Mouse (Mus musculus) spleen, embryonic (tissue): ENCODE results near the gene Gm7247.
"Not testable (repeated sequence)": the region's sequence is repeated elsewhere in the genome, so short reads cannot be mapped to it uniquely, and the experiment has no call there.

Experiments
- CTCF ChIA-PET: fragments of 350-600 bp; sonication (Branson Sonifier 250); formaldehyde crosslinking; loops from one replicate; lab custom pipeline; 2022; lab: Charles Lee

The Gm7247 gene

GRCm38 (mm10) chr14:51495781-51496180 lies 134.2 kb downstream of the Gm7247 start:
- CTCF ChIA-PET, result no interaction called here

- CTCF ChIA-PET, result no interaction called here
Observed at GRCm38 (mm10) chr14:51496955-51497354, 135.4 kb downstream of the Gm7247 start.

- CTCF ChIA-PET, result no interaction called here
Observed at GRCm38 (mm10) chr14:51497958-51498357, 136.4 kb downstream of the Gm7247 start.

GRCm38 (mm10) chr14:51499707-51500275 lies 138.2 kb downstream of the Gm7247 start:
- CTCF ChIA-PET, result no interaction called here

- CTCF ChIA-PET, result no interaction called here
Observed at GRCm38 (mm10) chr14:51500461-51500860, 138.9 kb downstream of the Gm7247 start.

GRCm38 (mm10) chr14:51507416-51507815 lies 145.9 kb downstream of the Gm7247 start:
- CTCF ChIA-PET, result no interaction called here

GRCm38 (mm10) chr14:51552490-51552889 lies 190.9 kb downstream of the Gm7247 start, which contains the start of gene Gm5622:
Gene Gm5622, plus strand, starts transcription at chr14:51552790.
- CTCF ChIA-PET, result no interaction called here

GRCm38 (mm10) chr14:51573963-51574362 lies 212.4 kb downstream of the Gm7247 start, which contains the start of gene Gm17175:
Gene Gm17175, minus strand, starts transcription at chr14:51574063.
- CTCF ChIA-PET, result not testable (repeated sequence)

- CTCF ChIA-PET, result not testable (repeated sequence)
Observed at GRCm38 (mm10) chr14:51592039-51592438, 230.5 kb downstream of the Gm7247 start, which contains the start of gene Gm17174. Gene Gm17174, minus strand, starts transcription at chr14:51592139.

GRCm38 (mm10) chr14:51611210-51611609 lies 249.7 kb downstream of the Gm7247 start, which contains the start of gene Gm17078:
Gene Gm17078, minus strand, starts transcription at chr14:51611310.
- CTCF ChIA-PET, result no interaction called here
